Mouse (Mus musculus): Measurements from ENCODE around the gene Stx7.

- TF ChIP-seq CTCF (IDR thresholded peaks at IDR 0.05; ENCODE audit: borderline replicate concordance, control insufficient read depth, extremely low read depth, insufficient read depth, low read length, poor library complexity) (no peak), POLR2A (IDR thresholded peaks at IDR 0.05; ENCODE audit: control insufficient read depth, extremely low read depth, insufficient read depth, low read length, poor library complexity) (no peak)
Measured at GRCm38 (mm10) chr10:24223449-24224143, 74.5 kb downstream of the Stx7 start, which contains the start of gene Moxd1.
